In genomic region chr17:12293571-12293970, GRCm38 (mm10) we compare ENCODE assay signal across 18 mouse cellular contexts. TPM values are rescaled to one million over a fixed set of nuclear protein-coding genes. Genes with fewer than 3 reads are reported as not detected.
DNase-seq lines count a peak whose midpoint lies in the region; ATAC-seq and TF ChIP-seq lines count a peak whose summit lies in the region.
"Had no signal": no experiment of that assay in that cellular context is flagged by ENCODE, and none has a peak within 500 bp of the region (broad histone marks: within the 10 kb centered on the region; RNA-seq: fewer than 3 reads in every experiment).

No protein-coding gene starts in this region.

- H3K9me3 ChIP-seq in forebrain, embryonic 15.5 days, result no peaks in the 10 kb centered on the region
- no peaks in the 10 kb centered on the region for H3K9me3 ChIP-seq in forebrain, embryonic 11.5 days (ENCODE audit: control insufficient read depth, low read length)
- H3K9me3 ChIP-seq in kidney, embryonic 15.5 days (replicated peaks), result 0 out of 2 replicates have a peak, but pooled peaks cover 2% of the 10 kb centered on the region
- no peaks in the 10 kb centered on the region for H3K9me3 ChIP-seq in limb, embryonic 15.5 days
- H3K9me3 ChIP-seq: embryonic facial prominence, embryonic 15.5 days; forebrain, embryonic 12.5 days; liver, embryonic 12.5 days; lung, embryonic 15.5 days; midbrain, embryonic 15.5 days had no signal

- peaks cover 46% of the 10 kb centered on the region for H3K4me1 ChIP-seq in forebrain, embryonic 15.5 days
- H3K4me1 ChIP-seq in forebrain, embryonic 11.5 days (replicated peaks; ENCODE audit: control insufficient read depth, insufficient read depth, low read length), result no peaks in the 10 kb centered on the region; the same call in 1 of the 2 replicates
- peaks cover 35% of the 10 kb centered on the region for H3K4me1 ChIP-seq in kidney, adult 2 months (ENCODE audit: control insufficient read depth, insufficient read depth, low read length)
- H3K4me1 ChIP-seq in kidney, embryonic 15.5 days, result peaks cover 43% of the 10 kb centered on the region
- H3K4me1 ChIP-seq in limb, embryonic 15.5 days, result peaks cover 44% of the 10 kb centered on the region

- no peak for TF ChIP-seq CTCF in kidney, adult 2 months (conservative IDR thresholded peaks at IDR 0.05; ENCODE audit: insufficient read depth, insufficient read length, low read depth, low read length)

- TF ChIP-seq POLR2A in kidney, adult 2 months (IDR thresholded peaks at IDR 0.05; ENCODE audit: low read depth, low read length), result no peak

- no peak overlapping the region for H3K9ac ChIP-seq in forebrain, embryonic 15.5 days (replicated peaks)
- no peak overlapping the region for H3K9ac ChIP-seq in forebrain, embryonic 11.5 days (ENCODE audit: low read length)
- H3K9ac ChIP-seq in kidney, embryonic 15.5 days, result no peak overlapping the region
- H3K9ac ChIP-seq in limb, embryonic 15.5 days, result no peak overlapping the region
- H3K9ac ChIP-seq: embryonic facial prominence, embryonic 15.5 days; forebrain, embryonic 12.5 days; liver, embryonic 12.5 days; lung, embryonic 15.5 days; midbrain, embryonic 15.5 days had no signal

- DNase-seq in forebrain, embryonic 11.5 days (ENCODE audit: low spot score), result no peak
- peak; percentile 27 for DNase-seq in kidney, adult 2 months
- peak; percentile 46 for DNase-seq in MN1 (ENCODE audit: low spot score)
- DNase-seq in thymus, postnatal 25 days, result no peak
- DNase-seq: cerebellum, adult 9-11 months; kidney, adult 8-10 months; layer of hippocampus, postnatal 36 days; thymus, postnatal 36 days had no signal

- 58% methylated on average over 6 of the region's 6 CpGs for WGBS in forebrain, embryonic 15.5 days
- WGBS in forebrain, embryonic 11.5 days, result 82% methylated on average over 6 of the region's 6 CpGs
- WGBS in kidney, adult 2 months, result 56% methylated on average over 6 of the region's 6 CpGs
- 71% methylated on average over 6 of the region's 6 CpGs for WGBS in kidney, embryonic 15.5 days
- WGBS in limb, embryonic 15.5 days, result 59% methylated on average over 6 of the region's 6 CpGs

- H3K4me3 ChIP-seq in forebrain, embryonic 15.5 days, result no peak overlapping the region
- no peak overlapping the region for H3K4me3 ChIP-seq in forebrain, embryonic 11.5 days (ENCODE audit: low read depth, low read length)
- no peak overlapping the region for H3K4me3 ChIP-seq in kidney, adult 2 months (ENCODE audit: insufficient read depth, low read depth, low read length)
- H3K4me3 ChIP-seq in kidney, embryonic 15.5 days (replicated peaks), result no peak overlapping the region
- H3K4me3 ChIP-seq in limb, embryonic 15.5 days, result no peak overlapping the region
- H3K4me3 ChIP-seq: embryonic facial prominence, embryonic 15.5 days; forebrain, embryonic 12.5 days; heart, adult 2 months; liver, embryonic 12.5 days; lung, embryonic 15.5 days; midbrain, embryonic 15.5 days had no signal

- no peak overlapping the region for H3K4me2 ChIP-seq in forebrain, embryonic 15.5 days (replicated peaks)
- H3K4me2 ChIP-seq in forebrain, embryonic 11.5 days (ENCODE audit: low read depth, low read length, severe bottlenecking), result no peak overlapping the region
- no peak overlapping the region for H3K4me2 ChIP-seq in kidney, embryonic 15.5 days
- H3K4me2 ChIP-seq in limb, embryonic 15.5 days, result no peak overlapping the region
- H3K4me2 ChIP-seq: embryonic facial prominence, embryonic 15.5 days; forebrain, embryonic 12.5 days; liver, embryonic 12.5 days; lung, embryonic 15.5 days; midbrain, embryonic 15.5 days had no signal

- H3K36me3 ChIP-seq in forebrain, embryonic 15.5 days, result no peaks in the 10 kb centered on the region
- no peaks in the 10 kb centered on the region for H3K36me3 ChIP-seq in forebrain, embryonic 11.5 days (ENCODE audit: control insufficient read depth, insufficient read depth, low read length)
- H3K36me3 ChIP-seq in kidney, adult 2 months (ENCODE audit: control insufficient read depth, insufficient read depth, low read length), result no peaks in the 10 kb centered on the region
- peaks cover 6% of the 10 kb centered on the region for H3K36me3 ChIP-seq in kidney, embryonic 15.5 days
- no peaks in the 10 kb centered on the region for H3K36me3 ChIP-seq in limb, embryonic 15.5 days
- H3K36me3 ChIP-seq: forebrain, embryonic 12.5 days; lung, embryonic 15.5 days; midbrain, embryonic 15.5 days had no signal

- 0 out of 2 replicates have a peak overlapping the region, but pooled peaks have one; percentile 11 for H3K27ac ChIP-seq in forebrain, embryonic 15.5 days (replicated peaks)
- H3K27ac ChIP-seq in forebrain, embryonic 11.5 days (ENCODE audit: low read depth, low read length), result no peak overlapping the region
- no peak overlapping the region for H3K27ac ChIP-seq in kidney, adult 2 months (ENCODE audit: insufficient read depth, low read depth, low read length)
- H3K27ac ChIP-seq in kidney, embryonic 15.5 days, result no peak overlapping the region
- 0 out of 2 replicates have a peak overlapping the region, but pooled peaks have one; percentile 22 for H3K27ac ChIP-seq in limb, embryonic 15.5 days
- H3K27ac ChIP-seq: embryonic facial prominence, embryonic 15.5 days; forebrain, embryonic 12.5 days; heart, adult 2 months; liver, embryonic 12.5 days; lung, embryonic 15.5 days; midbrain, embryonic 15.5 days had no signal

- no peaks in the 10 kb centered on the region for H3K27me3 ChIP-seq in forebrain, embryonic 15.5 days
- no peaks in the 10 kb centered on the region for H3K27me3 ChIP-seq in forebrain, embryonic 11.5 days (ENCODE audit: control insufficient read depth, insufficient read depth, low read length)
- no peaks in the 10 kb centered on the region for H3K27me3 ChIP-seq in kidney, adult 2 months (replicated peaks; ENCODE audit: control insufficient read depth, insufficient read depth, low read length)
- H3K27me3 ChIP-seq in kidney, embryonic 15.5 days, result no peaks in the 10 kb centered on the region
- H3K27me3 ChIP-seq in limb, embryonic 15.5 days, result no peaks in the 10 kb centered on the region
- H3K27me3 ChIP-seq: embryonic facial prominence, embryonic 15.5 days; forebrain, embryonic 12.5 days; liver, embryonic 12.5 days; lung, embryonic 15.5 days; midbrain, embryonic 15.5 days; Patski had no signal

- ATAC-seq in forebrain, embryonic 15.5 days (replicated peaks), result no peak
- no peak for ATAC-seq in forebrain, embryonic 11.5 days (replicated peaks; ENCODE audit: low FRiP score)
- ATAC-seq in kidney, embryonic 15.5 days (replicated peaks; ENCODE audit: low FRiP score), result no peak
- ATAC-seq in limb, embryonic 15.5 days (ENCODE audit: insufficient number of reproducible peaks, low FRiP score, low TSS enrichment, low read depth), result no peak
- ATAC-seq: liver, embryonic 12.5 days; midbrain, embryonic 15.5 days had no signal

RNA-seq across cellular contexts. Expression of gene Map3k4, which starts 25.0 kb away (rescaled TPM):
- 37.4 and 47.3 TPM in 2 replicates for polyA plus RNA-seq in forebrain, embryonic 15.5 days (2015; fragmentation: Nextera tagmentation; extraction: Ambion mirVana)
- 49.5 and 59.4 TPM in 2 replicates for polyA plus RNA-seq in forebrain, embryonic 11.5 days (2014; fragmentation: Nextera tagmentation; extraction: Ambion mirVana)
- 17.6 and 26.2 TPM in 2 replicates for polyA plus RNA-seq in kidney, adult 2 months (2012; rRNA removed)
- polyA plus RNA-seq in kidney, embryonic 15.5 days (2015; fragmentation: Nextera tagmentation; extraction: Ambion mirVana), result 46.9 and 50.2 TPM in 2 replicates
- polyA plus RNA-seq in limb, embryonic 15.5 days (2015; fragmentation: Nextera tagmentation; extraction: Ambion mirVana), result 38.8 and 41.6 TPM in 2 replicates

Comparison
In these comparisons a context has a peak if more than half of its experiments do, and no peak if none do; other contexts are left out.
1. H3K27ac ChIP-seq: peak in forebrain, embryonic 15.5 days (single experiment) and limb, embryonic 15.5 days (single experiment); none in forebrain, embryonic 11.5 days (single experiment), kidney, adult 2 months (single experiment) and kidney, embryonic 15.5 days (single experiment).
2. DNase-seq: peak in kidney, adult 2 months (single experiment) and MN1 (single experiment); none in forebrain, embryonic 11.5 days (single experiment) and thymus, postnatal 25 days (single experiment).